Mouse (Mus musculus) neural tube, embryonic 15.5 days (tissue): ENCODE data around the gene Gm10717. TPM values are rescaled to one million over a fixed set of nuclear protein-coding genes. Genes with fewer than 3 reads are reported as not detected.
"Not testable (repeated sequence)": the region's sequence is repeated elsewhere in the genome, so short reads cannot be mapped to it uniquely, and the experiment has no call there.

Experiments used
- ATAC-seq: fragments of 200-750 bp; cut with Nextera tagmentation; 2 replicates; pipeline ENCODE4 v1.8.0; 2017; ENCODE audit warnings: mild to moderate bottlenecking, moderate TSS enrichment, moderate library complexity; ENCODE audit not compliant: low FRiP score
- H3K27ac ChIP-seq: fragments of 300-500 bp; sonication (generic); replicated peaks from 2 replicates; pipeline ENCODE4 v1.5.1; 2015; ENCODE audit warnings: mild to moderate bottlenecking, inconsistent platforms
- H3K27me3 ChIP-seq: fragments of 300-500 bp; sonication (generic); replicated peaks from 2 replicates; pipeline ENCODE4 v1.6.1; 2015; ENCODE audit warnings: inconsistent platforms
- H3K36me3 ChIP-seq: fragments of 300-500 bp; sonication (generic); 2 replicates; pipeline ENCODE4 v1.6.1; 2015; ENCODE audit warnings: inconsistent platforms
- H3K4me1 ChIP-seq: fragments of 300-500 bp; sonication (generic); 2 replicates; pipeline ENCODE4 v1.6.1; 2015; ENCODE audit warnings: inconsistent platforms
- H3K4me2 ChIP-seq: fragments of 300-500 bp; sonication (generic); 2 replicates; pipeline ENCODE4 v1.6.1; 2015; ENCODE audit warnings: inconsistent platforms, mild to moderate bottlenecking, moderate library complexity
- H3K4me3 ChIP-seq: fragments of 300-500 bp; sonication (generic); replicated peaks from 2 replicates; pipeline ENCODE4 v1.5.1; 2015; ENCODE audit warnings: mild to moderate bottlenecking, inconsistent platforms
- H3K9ac ChIP-seq: fragments of 300-500 bp; sonication (generic); replicated peaks from 2 replicates; pipeline ENCODE4 v1.6.1; 2015; ENCODE audit warnings: mild to moderate bottlenecking, inconsistent platforms
- H3K9me3 ChIP-seq: fragments of 300-500 bp; sonication (generic); replicated peaks from 2 replicates; pipeline ENCODE4 v1.6.1; 2016; ENCODE audit warnings: inconsistent platforms
- WGBS: fragments of 180-500 bp; shearing (Covaris S2); methylation state at CpG from one replicate; pipeline ENCODE4 v1.1.7; 2015; ENCODE audit warnings: mixed read lengths; 5-methylcytosine and 5-hydroxymethylcytosine counted together
- polyA plus RNA-seq: library from polyadenylated mRNA; unstranded; fragments of >200 nt; fragmentation: Nextera tagmentation; extraction: Ambion mirVana; gene quantifications from 2 replicates; pipeline ENCODE4 v1.2.1, GENCODE M21; 2015

Gene Gm10717
- polyA plus RNA-seq, result 0.33 and 0.37 TPM in 2 replicates

GRCm38 (mm10) chr9:3024912-3025467 is at the start of gene Gm10717:
Gene Gm10717, plus strand, starts transcription at chr9:3025417.
- not testable (repeated sequence) for H3K4me1 ChIP-seq, ATAC-seq, H3K36me3 ChIP-seq, H3K9ac ChIP-seq, H3K4me3 ChIP-seq, H3K27me3 ChIP-seq, H3K27ac ChIP-seq, H3K9me3 ChIP-seq, H3K4me2 ChIP-seq
- WGBS, result 71% methylated on average over 12 of the region's 12 CpGs

GRCm38 (mm10) chr9:3000445-3000972 is 24.7 kb upstream of the Gm10717 start, which contains the start of gene Gm10722:
Gene Gm10722, plus strand, starts transcription at chr9:3000922.
- WGBS, result 74% methylated on average over 12 of the region's 12 CpGs

GRCm38 (mm10) chr9:3001006-3001405 is 24.2 kb upstream of the Gm10717 start:
- 67% methylated on average over 8 of the region's 8 CpGs for WGBS
- not testable (repeated sequence) for H3K4me1 ChIP-seq, H3K9ac ChIP-seq, H3K27ac ChIP-seq, H3K36me3 ChIP-seq, H3K27me3 ChIP-seq, H3K9me3 ChIP-seq, H3K4me2 ChIP-seq, ATAC-seq, H3K4me3 ChIP-seq

More at GRCm38 (mm10) chr9:3000445-3000972, 24.7 kb upstream of the Gm10717 start, which contains the start of gene Gm10722:
- H3K36me3 ChIP-seq, H3K9me3 ChIP-seq, H3K4me1 ChIP-seq, H3K4me3 ChIP-seq, H3K27ac ChIP-seq, ATAC-seq, H3K27me3 ChIP-seq, H3K9ac ChIP-seq, H3K4me2 ChIP-seq: not testable (repeated sequence)

DNA sequence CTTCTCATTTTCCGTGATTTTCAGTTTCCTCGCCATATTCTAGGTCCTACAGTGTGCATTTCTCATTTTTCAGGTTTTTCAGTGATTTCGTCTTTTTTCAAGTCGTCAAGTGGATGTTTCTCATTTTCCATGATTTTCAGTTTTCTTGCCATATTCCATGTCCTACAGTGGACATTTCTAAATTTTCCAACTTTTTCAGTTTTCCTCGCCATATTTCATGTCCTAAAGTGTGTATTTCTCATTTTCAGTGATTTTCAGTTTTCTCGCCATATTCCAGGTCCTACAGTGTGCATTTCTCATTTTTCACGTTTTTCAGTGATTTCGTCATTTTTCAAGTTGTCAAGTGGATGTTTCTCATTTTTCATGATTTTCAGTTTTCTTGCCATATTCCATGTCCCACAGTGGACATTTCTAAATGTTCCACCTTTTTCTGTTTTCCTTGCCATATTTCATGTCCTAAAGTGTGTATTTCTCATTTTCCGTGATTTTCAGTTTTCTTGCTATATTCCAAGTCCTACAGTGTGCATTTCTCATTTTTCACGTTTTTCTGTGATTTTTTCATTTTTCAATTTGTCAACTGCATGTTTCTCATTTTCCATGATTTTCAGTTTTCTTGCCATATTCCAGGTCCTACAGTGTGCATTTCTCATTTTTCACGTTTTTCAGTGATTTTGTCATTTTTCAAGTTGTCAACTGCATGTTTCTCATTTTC is 23.1 kb upstream of the Gm10717 start:
- not testable (repeated sequence) for H3K4me1 ChIP-seq, H3K36me3 ChIP-seq, H3K27me3 ChIP-seq, H3K9me3 ChIP-seq, H3K4me3 ChIP-seq, H3K27ac ChIP-seq, H3K4me2 ChIP-seq, H3K9ac ChIP-seq
- WGBS, result 70% methylated on average over 9 of the region's 11 CpGs
- ATAC-seq, result peak; percentile 84

DNA sequence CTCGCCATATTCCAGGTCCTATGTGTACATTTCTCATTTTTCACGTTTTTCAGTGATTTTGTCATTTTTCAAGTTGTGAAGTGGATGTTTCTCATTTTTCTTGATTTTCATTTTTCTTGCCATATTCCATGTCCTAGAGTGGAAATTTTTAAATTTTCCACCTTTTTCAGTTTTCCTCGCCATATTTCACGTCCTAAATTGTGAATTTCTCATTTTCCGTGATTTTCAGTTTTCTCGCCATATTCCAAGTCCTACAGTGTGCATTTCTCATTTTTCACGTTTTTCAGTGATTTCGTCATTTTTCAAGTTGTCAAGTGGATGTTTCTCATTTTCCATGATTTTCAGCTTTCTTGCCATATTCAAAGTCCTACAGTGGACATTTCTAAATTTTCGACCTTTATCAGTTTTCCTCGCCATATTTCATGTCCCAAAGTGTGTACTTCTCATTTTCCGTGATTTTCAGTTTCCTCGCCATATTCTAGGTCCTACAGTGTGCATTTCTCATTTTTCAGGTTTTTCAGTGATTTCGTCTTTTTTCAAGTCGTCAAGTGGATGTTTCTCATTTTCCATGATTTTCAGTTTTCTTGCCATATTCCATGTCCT is 22.3 kb upstream of the Gm10717 start, which contains the start of gene Gm11168:
Gm11168 (plus strand) TSS at position 553 of the 603 bp plus-strand sequence.
- WGBS, result 73% methylated on average over 6 of the region's 14 CpGs
- not testable (repeated sequence) for H3K9ac ChIP-seq, H3K9me3 ChIP-seq, H3K4me3 ChIP-seq, H3K4me1 ChIP-seq, H3K4me2 ChIP-seq, H3K27ac ChIP-seq, ATAC-seq, H3K27me3 ChIP-seq, H3K36me3 ChIP-seq

GRCm38 (mm10) chr9:3006179-3006578 is 19.0 kb upstream of the Gm10717 start:
- H3K4me3 ChIP-seq, H3K4me1 ChIP-seq, ATAC-seq, H3K27ac ChIP-seq, H3K36me3 ChIP-seq, H3K4me2 ChIP-seq, H3K9ac ChIP-seq, H3K9me3 ChIP-seq, H3K27me3 ChIP-seq: not testable (repeated sequence)
- 85% methylated on average over 1 of the region's 5 CpGs for WGBS

DNA sequence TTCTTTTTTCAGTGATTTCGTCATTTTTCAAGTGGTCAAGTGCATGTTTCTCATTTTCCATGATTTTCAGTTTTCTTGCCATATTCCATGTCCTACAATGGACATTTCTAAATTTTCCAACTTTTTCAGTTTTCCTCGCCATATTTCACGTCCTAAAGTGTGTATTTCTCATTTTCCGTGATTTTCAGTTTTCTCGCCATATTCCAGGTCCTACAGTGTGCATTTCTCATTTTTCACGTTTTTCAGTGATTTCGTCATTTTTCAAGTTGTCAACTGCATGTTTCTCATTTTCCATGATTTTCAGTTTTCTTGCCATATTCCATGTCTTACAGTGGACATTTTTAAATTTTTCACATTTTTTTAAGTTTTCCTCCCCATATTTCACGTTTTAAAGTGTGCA is 18.6 kb upstream of the Gm10717 start:
- H3K36me3 ChIP-seq, H3K4me2 ChIP-seq, H3K4me3 ChIP-seq, H3K27ac ChIP-seq, H3K9ac ChIP-seq, H3K27me3 ChIP-seq, H3K4me1 ChIP-seq, H3K9me3 ChIP-seq: not testable (repeated sequence)
- peak; percentile 83 for ATAC-seq
- 74% methylated on average over 8 of the region's 8 CpGs for WGBS

DNA sequence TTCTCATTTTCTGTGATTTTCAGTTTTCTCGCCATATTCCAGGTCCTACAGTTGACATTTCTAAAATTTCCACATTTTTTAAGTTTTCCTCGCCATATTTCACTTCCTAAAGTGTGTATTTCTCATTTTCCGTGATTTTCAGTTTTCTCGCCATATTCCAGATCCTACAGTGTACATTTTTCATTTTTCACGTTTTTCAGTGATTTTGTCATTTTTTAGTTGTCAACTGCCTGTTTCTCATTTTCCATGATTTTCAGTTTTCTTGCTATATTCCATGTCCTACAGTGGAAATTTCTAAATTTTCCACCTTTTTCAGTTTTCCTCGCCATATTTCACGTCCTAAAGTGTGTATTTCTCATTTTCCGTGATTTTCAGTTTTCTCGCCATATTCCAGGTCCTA is 17.9 kb upstream of the Gm10717 start:
- not testable (repeated sequence) for H3K9me3 ChIP-seq, H3K27ac ChIP-seq, H3K9ac ChIP-seq, H3K4me3 ChIP-seq, H3K27me3 ChIP-seq, H3K4me2 ChIP-seq, H3K4me1 ChIP-seq, H3K36me3 ChIP-seq
- 79% methylated on average over 8 of the region's 9 CpGs for WGBS
- ATAC-seq, result peak; percentile 46; the same call in 1 of the 2 replicates

GRCm38 (mm10) chr9:3009331-3009730 is 15.9 kb upstream of the Gm10717 start:
- not testable (repeated sequence) for H3K4me2 ChIP-seq, H3K4me3 ChIP-seq, H3K4me1 ChIP-seq, H3K9me3 ChIP-seq, H3K27ac ChIP-seq, H3K36me3 ChIP-seq, H3K27me3 ChIP-seq, H3K9ac ChIP-seq
- WGBS, result no CpG with 5 or more reads among the region's 5 CpGs
- 0 out of 2 replicates have a peak, but pooled peaks have one; percentile 42 for ATAC-seq

GRCm38 (mm10) chr9:3012054-3012621 is 13.1 kb upstream of the Gm10717 start:
- H3K4me2 ChIP-seq, H3K36me3 ChIP-seq, H3K27me3 ChIP-seq, H3K9ac ChIP-seq, H3K4me3 ChIP-seq, H3K27ac ChIP-seq, H3K4me1 ChIP-seq, ATAC-seq, H3K9me3 ChIP-seq: not testable (repeated sequence)
- WGBS, result 89% methylated on average over 3 of the region's 7 CpGs

GRCm38 (mm10) chr9:3012733-3013279 is 12.4 kb upstream of the Gm10717 start, which contains the start of gene Gm10721:
Gene Gm10721, plus strand, starts transcription at chr9:3013140.
- not testable (repeated sequence) for H3K27me3 ChIP-seq, H3K9ac ChIP-seq, H3K4me3 ChIP-seq, H3K9me3 ChIP-seq, H3K4me1 ChIP-seq, H3K4me2 ChIP-seq, H3K36me3 ChIP-seq, H3K27ac ChIP-seq
- WGBS, result no CpG with 5 or more reads among the region's 11 CpGs
- peak; percentile 63 for ATAC-seq
